Mouse (Mus musculus) stomach, embryonic 14.5 days (tissue): ENCODE measurements at regions not wholly inside any gene's neighbourhood (a gene's known extent, or its start where the extent isn't known, plus 50 kb on each side); places are given as distances from the start of the nearest gene placed in this dataset.

Source experiments
- ATAC-seq: fragments of 200-750 bp; cut with Nextera tagmentation; 2 replicates; pipeline ENCODE4 v1.8.0; 2017; ENCODE audit warnings: low read depth, moderate TSS enrichment; ENCODE audit not compliant: insufficient number of reproducible peaks, insufficient read depth, low FRiP score
- H3K27ac ChIP-seq: fragments of 300-500 bp; sonication (generic); 2 replicates; pipeline ENCODE4 v1.5.1; 2014; ENCODE audit warnings: mild to moderate bottlenecking, low read length, moderate library complexity, mixed read lengths
- H3K27me3 ChIP-seq: fragments of 300-500 bp; sonication (generic); 2 replicates; pipeline ENCODE4 v1.6.1; 2014; ENCODE audit warnings: low read length, control low read depth, mixed read lengths; ENCODE audit not compliant: control insufficient read depth, insufficient read depth
- H3K36me3 ChIP-seq: fragments of 300-500 bp; sonication (generic); 2 replicates; pipeline ENCODE4 v1.6.1; 2014; ENCODE audit warnings: mild to moderate bottlenecking, control low read depth, low read length, moderate library complexity, mixed read lengths; ENCODE audit not compliant: control insufficient read depth, insufficient read depth
- H3K4me1 ChIP-seq: fragments of 300-500 bp; sonication (generic); 2 replicates; pipeline ENCODE4 v1.6.1; 2014; ENCODE audit warnings: low read length, control low read depth, mixed read lengths; ENCODE audit not compliant: control insufficient read depth, insufficient read depth
- H3K4me2 ChIP-seq: fragments of 300-500 bp; sonication (generic); replicated peaks from 2 replicates; pipeline ENCODE4 v1.6.1; 2014; ENCODE audit warnings: low read depth, low read length, control low read depth
- H3K4me3 ChIP-seq: fragments of 300-500 bp; sonication (generic); 2 replicates; pipeline ENCODE4 v1.5.1; 2014; ENCODE audit warnings: low read depth, low read length, control low read depth
- H3K9ac ChIP-seq: fragments of 300-500 bp; sonication (generic); replicated peaks from 2 replicates; pipeline ENCODE4 v1.6.1; 2014; ENCODE audit warnings: low read depth, mild to moderate bottlenecking, control low read depth, low read length, moderate library complexity, mixed read lengths
- H3K9me3 ChIP-seq: fragments of 300-500 bp; sonication (generic); 2 replicates; pipeline ENCODE4 v1.6.1; 2016; ENCODE audit warnings: low read depth, low read length, control low read depth; ENCODE audit not compliant: control insufficient read depth
- WGBS: fragments of 180-500 bp; shearing (Covaris S2); extraction: QIAGEN DNeasy Blood & Tissue Kit; methylation state at CpG from one replicate; pipeline ENCODE4 v1.1.7; 2014; 5-methylcytosine and 5-hydroxymethylcytosine counted together

GRCm38 (mm10) chr7:68480770-68481169 is 207.1 kb downstream of the Fam169b start:
- Histone ChIP-seq H3K9ac (no peak overlapping the region), H3K27me3 (peaks cover 3% of the 10 kb centered on the region; the same call in 1 of the 2 replicates), H3K4me2 (no peak overlapping the region), H3K4me1 (no peaks in the 10 kb centered on the region), H3K36me3 (no peaks in the 10 kb centered on the region), H3K4me3 (no peak overlapping the region), H3K9me3 (no peaks in the 10 kb centered on the region), H3K27ac (no peak overlapping the region)
- WGBS = 21% methylated on average over 7 of the region's 7 CpGs
- ATAC-seq = no peak

- H3K4me1 ChIP-seq = no peaks in the 10 kb centered on the region
- no peak overlapping the region for H3K9ac ChIP-seq
- H3K27me3 ChIP-seq = peaks cover 3% of the 10 kb centered on the region; the same call in 1 of the 2 replicates
- ATAC-seq = no peak
- no peak overlapping the region for H3K4me3 ChIP-seq
- no peaks in the 10 kb centered on the region for H3K36me3 ChIP-seq
- H3K4me2 ChIP-seq = no peak overlapping the region
- H3K27ac ChIP-seq = no peak overlapping the region
- H3K9me3 ChIP-seq = no peaks in the 10 kb centered on the region
- WGBS = 61% methylated on average over 3 of the region's 3 CpGs
Measured at GRCm38 (mm10) chr7:68480336-68480735, 206.7 kb downstream of the Fam169b start.

GRCm38 (mm10) chr7:68478044-68478443 is 204.4 kb downstream of the Fam169b start:
- no peak for ATAC-seq
- Histone ChIP-seq H3K4me1 (no peaks in the 10 kb centered on the region), H3K4me3 (no peak overlapping the region), H3K4me2 (no peak overlapping the region), H3K9me3 (no peaks in the 10 kb centered on the region), H3K36me3 (no peaks in the 10 kb centered on the region), H3K27ac (no peak overlapping the region), H3K9ac (no peak overlapping the region), H3K27me3 (peaks cover 3% of the 10 kb centered on the region; the same call in 1 of the 2 replicates)
- WGBS = 61% methylated on average over 3 of the region's 3 CpGs

GRCm38 (mm10) chr7:68472800-68473199 is 199.2 kb downstream of the Fam169b start:
- Histone ChIP-seq H3K4me1 (no peaks in the 10 kb centered on the region), H3K9me3 (no peaks in the 10 kb centered on the region), H3K4me3 (no peak overlapping the region), H3K9ac (no peak overlapping the region), H3K4me2 (no peak overlapping the region), H3K27me3 (no peaks in the 10 kb centered on the region), H3K27ac (no peak overlapping the region), H3K36me3 (no peaks in the 10 kb centered on the region)
- ATAC-seq = no peak
- 38% methylated on average over 5 of the region's 5 CpGs for WGBS

- no peaks in the 10 kb centered on the region for H3K36me3 ChIP-seq
- no peak overlapping the region for H3K4me3 ChIP-seq
- H3K27me3 ChIP-seq = no peaks in the 10 kb centered on the region
- WGBS = 38% methylated on average over 11 of the region's 11 CpGs
- H3K9ac ChIP-seq = no peak overlapping the region
- H3K27ac ChIP-seq = no peak overlapping the region
- no peaks in the 10 kb centered on the region for H3K4me1 ChIP-seq
- ATAC-seq = no peak
- H3K9me3 ChIP-seq = no peaks in the 10 kb centered on the region
- H3K4me2 ChIP-seq = no peak overlapping the region
Measured at GRCm38 (mm10) chr7:68470983-68471382, 197.3 kb downstream of the Fam169b start.

GRCm38 (mm10) chr7:68468574-68468973 is 194.9 kb downstream of the Fam169b start:
- H3K27me3 ChIP-seq = no peaks in the 10 kb centered on the region
- no peak overlapping the region for H3K27ac ChIP-seq
- H3K9me3 ChIP-seq = no peaks in the 10 kb centered on the region
- WGBS = 67% methylated on average over 5 of the region's 5 CpGs
- ATAC-seq = peak; percentile 49; the same call in 1 of the 2 replicates
- H3K4me1 ChIP-seq = no peaks in the 10 kb centered on the region
- H3K4me3 ChIP-seq = no peak overlapping the region
- no peak overlapping the region for H3K9ac ChIP-seq
- H3K36me3 ChIP-seq = no peaks in the 10 kb centered on the region
- H3K4me2 ChIP-seq = no peak overlapping the region

GRCm38 (mm10) chr7:68457842-68458241 is 184.2 kb downstream of the Fam169b start:
- H3K27ac ChIP-seq = no peak overlapping the region
- no peaks in the 10 kb centered on the region for H3K4me1 ChIP-seq
- 90% methylated on average over 1 of the region's 1 CpGs for WGBS
- no peak overlapping the region for H3K9ac ChIP-seq
- H3K27me3 ChIP-seq = no peaks in the 10 kb centered on the region
- no peak overlapping the region for H3K4me2 ChIP-seq
- H3K36me3 ChIP-seq = no peaks in the 10 kb centered on the region
- no peaks in the 10 kb centered on the region for H3K9me3 ChIP-seq
- no peak for ATAC-seq
- no peak overlapping the region for H3K4me3 ChIP-seq

- no peak overlapping the region for H3K4me3 ChIP-seq
- H3K9me3 ChIP-seq = no peaks in the 10 kb centered on the region
- WGBS = 39% methylated on average over 5 of the region's 5 CpGs
Measured at GRCm38 (mm10) chr7:68455451-68455850, 181.8 kb downstream of the Fam169b start.

GRCm38 (mm10) chr7:68453028-68453692 is 179.5 kb downstream of the Fam169b start:
- WGBS = 92% methylated on average over 8 of the region's 8 CpGs
- no peak for ATAC-seq
- H3K27ac ChIP-seq = no peak overlapping the region
- no peaks in the 10 kb centered on the region for H3K4me1 ChIP-seq
- no peak overlapping the region for H3K4me3 ChIP-seq
- H3K9me3 ChIP-seq = no peaks in the 10 kb centered on the region
- no peak overlapping the region for H3K9ac ChIP-seq
- no peaks in the 10 kb centered on the region for H3K36me3 ChIP-seq
- H3K27me3 ChIP-seq = no peaks in the 10 kb centered on the region
- no peak overlapping the region for H3K4me2 ChIP-seq

More at GRCm38 (mm10) chr7:68455451-68455850, 181.8 kb downstream of the Fam169b start:
- Histone ChIP-seq H3K27me3 (no peaks in the 10 kb centered on the region), H3K9ac (no peak overlapping the region), H3K4me2 (no peak overlapping the region), H3K4me1 (no peaks in the 10 kb centered on the region), H3K36me3 (no peaks in the 10 kb centered on the region), H3K27ac (no peak overlapping the region)
- ATAC-seq = no peak
